Mouse (Mus musculus) limb, embryonic 14.5 days (tissue): ENCODE measurements around the gene Vps35l. TPM values are rescaled to one million over a fixed set of nuclear protein-coding genes. Genes with fewer than 3 reads are reported as not detected.
A peak's percentile ranks its signal among the peaks of the same experiment; 100 is the strongest.

Source experiments
- ATAC-seq: fragments of 200-750 bp; cut with Nextera tagmentation; 2 replicates; pipeline ENCODE4 v1.8.0; 2017; ENCODE audit warnings: low read depth, moderate number of reproducible peaks, moderate TSS enrichment; ENCODE audit not compliant: low FRiP score
- DNase-seq: peaks from one replicate; pipeline ENCODE4 v3.0.0-alpha.2; 2015; ENCODE audit warnings: low spot score
- H3K27ac ChIP-seq: fragments of 300-500 bp; sonication (generic); replicated peaks from 2 replicates; pipeline ENCODE4 v1.5.1; 2014; ENCODE audit warnings: low read depth, mild to moderate bottlenecking, low read length, moderate library complexity, mixed read lengths
- H3K27me3 ChIP-seq: fragments of 300-500 bp; sonication (generic); 2 replicates; pipeline ENCODE4 v1.6.1; 2014; ENCODE audit warnings: low read length, mixed read lengths; ENCODE audit not compliant: control insufficient read depth, insufficient read depth
- H3K36me3 ChIP-seq: fragments of 300-500 bp; sonication (generic); 2 replicates; pipeline ENCODE4 v1.6.1; 2014; ENCODE audit warnings: mild to moderate bottlenecking, low read length, moderate library complexity, mixed read lengths; ENCODE audit not compliant: control insufficient read depth, insufficient read depth
- H3K4me1 ChIP-seq: fragments of 300-500 bp; sonication (generic); 2 replicates; pipeline ENCODE4 v1.6.1; 2014; ENCODE audit warnings: antibody characterized with exemption, low read length, mixed read lengths; ENCODE audit not compliant: control insufficient read depth, insufficient read depth
- H3K4me2 ChIP-seq: fragments of 300-500 bp; sonication (generic); replicated peaks from 2 replicates; pipeline ENCODE4 v1.6.1; 2014; ENCODE audit warnings: low read depth, mild to moderate bottlenecking, low read length, moderate library complexity; ENCODE audit not compliant: severe bottlenecking
- H3K4me3 ChIP-seq: fragments of 300-500 bp; sonication (generic); replicated peaks from 2 replicates; pipeline ENCODE4 v1.5.1; 2014; ENCODE audit warnings: low read length
- H3K9ac ChIP-seq: fragments of 300-500 bp; sonication (generic); 2 replicates; pipeline ENCODE4 v1.6.1; 2014; ENCODE audit warnings: mild to moderate bottlenecking, low read depth, low read length, moderate library complexity; ENCODE audit not compliant: severe bottlenecking
- H3K9me3 ChIP-seq: fragments of 300-500 bp; sonication (generic); 2 replicates; pipeline ENCODE4 v1.6.1; 2016; ENCODE audit warnings: low read length; ENCODE audit not compliant: control insufficient read depth
- POLR2A ChIP-seq: fragments of 200-500 bp; IDR thresholded peaks from 2 replicates; pipeline ENCODE4 v1.8.0; 2012; ENCODE audit warnings: inconsistent platforms, mild to moderate bottlenecking, moderate library complexity, borderline replicate concordance; ENCODE audit not compliant: insufficient read depth, insufficient read length; ENCODE audit errors: extremely low read depth
- WGBS: fragments of 180-500 bp; shearing (Covaris S2); extraction: QIAGEN DNeasy Blood & Tissue Kit; methylation state at CpG from one replicate; pipeline ENCODE4 v1.1.7; 2014; 5-methylcytosine and 5-hydroxymethylcytosine counted together
- polyA plus RNA-seq, 2 experiments: library from polyadenylated mRNA; depleted of rRNA in 1 of 2; stranded (reverse) in 1 of 2; unstranded in 1 of 2; fragments of >200 nt; fragmentation: Nextera tagmentation in 1 of 2; extraction: Ambion mirVana in 1 of 2; gene quantifications; 2 replicates each; pipeline versions ENCODE4 v1.2.1 to v1.2.3; 2012 to 2014

The Vps35l gene
- polyA plus RNA-seq, 2 experiments = 48.8 to 67.1 TPM

- no peak overlapping the region for H3K4me2 ChIP-seq
- no peak overlapping the region for H3K9ac ChIP-seq
- H3K36me3 ChIP-seq = peaks cover 20% of the 10 kb centered on the region
- WGBS = 57% methylated on average over 18 of the region's 18 CpGs
- no peak overlapping the region for H3K27ac ChIP-seq
- no peaks in the 10 kb centered on the region for H3K4me1 ChIP-seq
- no peaks in the 10 kb centered on the region for H3K27me3 ChIP-seq
- no peaks in the 10 kb centered on the region for H3K9me3 ChIP-seq
- DNase-seq (peak; percentile 83), ATAC-seq (no peak)
- no peak overlapping the region for H3K4me3 ChIP-seq
- TF ChIP-seq POLR2A = no peak
Measured at GRCm38 (mm10) chr7:118766119-118766833, 26.2 kb downstream of the Vps35l start.

- DNase-seq (no peak), ATAC-seq (no peak)
- H3K9ac ChIP-seq = no peak overlapping the region
- H3K4me1 ChIP-seq = no peaks in the 10 kb centered on the region
- no peak overlapping the region for H3K27ac ChIP-seq
- no peaks in the 10 kb centered on the region for H3K9me3 ChIP-seq
- H3K36me3 ChIP-seq = peaks cover 15% of the 10 kb centered on the region
- 90% methylated on average over 5 of the region's 5 CpGs for WGBS
- no peak for TF ChIP-seq POLR2A
- H3K4me2 ChIP-seq = no peak overlapping the region
- H3K27me3 ChIP-seq = no peaks in the 10 kb centered on the region
- H3K4me3 ChIP-seq = no peak overlapping the region
Measured at GRCm38 (mm10) chr7:118766834-118767224, 26.8 kb downstream of the Vps35l start.

GRCm38 (mm10) chr7:118769208-118769607, 29.2 kb downstream of the Vps35l start:
- no peaks in the 10 kb centered on the region for H3K27me3 ChIP-seq
- no peaks in the 10 kb centered on the region for H3K4me1 ChIP-seq
- DNase-seq (no peak), ATAC-seq (no peak)
- no peak for TF ChIP-seq POLR2A
- peaks cover 15% of the 10 kb centered on the region for H3K36me3 ChIP-seq
- no peaks in the 10 kb centered on the region for H3K9me3 ChIP-seq
- H3K4me2 ChIP-seq = no peak overlapping the region
- H3K4me3 ChIP-seq = no peak overlapping the region
- no peak overlapping the region for H3K9ac ChIP-seq
- no peak overlapping the region for H3K27ac ChIP-seq
- WGBS = 83% methylated on average over 8 of the region's 8 CpGs

DNA sequence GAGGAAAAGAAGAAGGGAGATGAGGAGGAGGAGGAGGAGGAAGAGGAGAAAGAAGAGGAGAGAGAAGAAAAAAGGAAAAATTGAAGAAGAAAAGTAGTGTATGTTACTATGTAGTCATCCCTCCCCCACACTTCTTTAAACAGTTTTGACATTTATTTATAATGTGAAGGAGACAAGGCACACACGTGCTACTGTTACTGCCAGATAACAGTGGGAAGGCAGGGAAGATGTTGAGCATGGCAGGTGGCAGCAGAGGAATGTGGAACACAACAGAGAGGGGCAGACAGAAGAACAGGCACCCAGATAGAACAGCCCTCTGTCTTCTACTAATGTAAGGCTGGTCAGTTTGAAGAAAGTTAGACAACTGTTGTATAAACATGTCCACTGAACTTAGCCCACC, 29.6 kb downstream of the Vps35l start:
- TF ChIP-seq POLR2A = no peak
- no peak for ATAC-seq

DNA sequence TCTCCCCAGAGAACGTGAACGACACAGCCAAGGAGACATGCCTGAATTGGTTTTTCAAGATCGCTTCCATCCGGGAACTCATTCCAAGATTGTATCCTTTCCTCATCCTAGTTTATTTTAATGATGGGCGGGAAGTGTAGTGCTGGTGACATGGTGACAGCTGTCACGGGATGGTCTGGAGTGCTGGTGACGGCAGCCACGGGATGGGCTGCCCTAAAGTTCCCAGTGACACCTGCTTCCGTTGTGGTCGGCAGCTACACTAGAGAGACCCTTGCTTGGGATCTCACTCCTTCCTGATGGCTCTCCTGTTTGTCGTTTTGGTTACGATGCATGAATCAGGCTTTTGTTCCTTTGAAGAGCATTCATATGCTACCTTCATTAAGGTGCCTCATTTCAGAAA, 33.0 kb downstream of the Vps35l start:
- ATAC-seq (no peak), DNase-seq (no peak)
- 88% methylated on average over 12 of the region's 12 CpGs for WGBS
- Histone ChIP-seq H3K4me2 (no peak overlapping the region), H3K9me3 (no peaks in the 10 kb centered on the region), H3K27me3 (no peaks in the 10 kb centered on the region), H3K4me3 (no peak overlapping the region), H3K9ac (no peak overlapping the region), H3K36me3 (peaks cover 45% of the 10 kb centered on the region), H3K4me1 (no peaks in the 10 kb centered on the region), H3K27ac (no peak overlapping the region)
- no peak for TF ChIP-seq POLR2A

More for the DNA sequence above, 29.6 kb downstream of the Vps35l start:
- Histone ChIP-seq H3K27ac (no peak overlapping the region), H3K9me3 (no peaks in the 10 kb centered on the region), H3K36me3 (peaks cover 19% of the 10 kb centered on the region), H3K4me3 (no peak overlapping the region), H3K9ac (no peak overlapping the region), H3K27me3 (no peaks in the 10 kb centered on the region), H3K4me1 (no peaks in the 10 kb centered on the region), H3K4me2 (no peak overlapping the region)
- DNase-seq = no peak
- 37% methylated on average over 1 of the region's 1 CpGs for WGBS
